Mouse (Mus musculus): ENCODE measurements around the gene AI413582.

AI413582 gene

DNA sequence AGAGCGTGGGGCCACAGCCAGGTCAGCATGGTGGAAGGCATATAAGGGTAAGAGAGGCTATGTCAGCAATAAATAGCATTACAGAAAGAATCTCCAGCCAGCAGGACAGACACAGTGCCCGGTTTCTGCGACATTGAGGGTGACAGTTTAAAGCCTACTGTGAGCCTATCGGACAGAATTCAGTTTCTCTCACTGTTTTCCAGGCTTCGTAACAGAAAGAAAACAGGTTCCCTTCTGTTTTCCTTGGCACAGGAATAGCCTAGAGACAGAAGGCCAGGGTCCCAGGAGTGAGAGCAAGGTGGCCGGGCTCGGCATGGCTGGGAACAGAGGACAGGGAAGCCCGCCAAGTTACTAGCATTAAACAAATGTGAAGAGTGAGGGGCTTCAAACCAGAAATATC is 14.3 kb upstream of the AI413582 start:
- DNase-seq (ENCODE audit: low read depth, low spot score): no peak

DNA sequence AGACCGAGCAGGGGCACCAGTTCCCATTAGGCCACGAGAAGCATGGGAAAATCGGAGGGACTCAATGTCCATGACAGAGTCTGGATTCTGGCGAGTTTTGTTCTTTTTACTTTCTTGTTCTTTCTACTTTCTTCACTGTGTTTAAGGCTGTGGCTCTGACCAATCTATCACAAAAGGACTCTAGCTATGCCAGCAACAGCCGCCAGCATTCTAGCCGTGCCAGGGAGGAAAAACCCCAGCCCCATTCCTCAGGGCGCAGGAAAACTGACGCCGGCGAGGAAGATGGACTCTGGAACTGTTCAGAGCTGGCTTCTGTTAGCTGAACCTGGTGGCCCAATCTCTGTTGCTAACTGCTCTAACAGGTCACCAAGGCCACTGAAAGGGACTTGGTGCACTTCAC is 12.9 kb upstream of the AI413582 start:
- no peak for DNase-seq (ENCODE audit: low read depth, low spot score)

DNA sequence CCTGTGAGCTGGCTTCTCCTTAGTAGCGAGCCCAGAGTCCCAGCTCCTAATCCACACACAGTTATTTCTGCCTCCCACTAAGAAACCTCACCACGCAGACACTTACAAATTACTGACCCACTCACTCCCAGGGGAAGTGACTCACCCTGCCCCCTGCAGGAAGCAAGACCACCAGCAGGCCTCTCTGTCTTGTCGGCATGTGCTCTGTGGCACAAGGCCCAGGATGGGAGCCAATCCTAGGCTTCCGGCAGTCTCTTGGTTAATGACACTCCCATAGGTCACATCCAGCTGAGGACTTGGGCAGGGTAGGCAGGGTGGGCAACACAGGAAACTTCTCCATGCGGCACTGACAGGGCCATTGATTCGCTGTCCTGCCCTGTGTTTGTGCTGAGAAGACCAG is 11.9 kb upstream of the AI413582 start:
- peak; percentile 77 for DNase-seq (ENCODE audit: low read depth, low spot score)

DNA sequence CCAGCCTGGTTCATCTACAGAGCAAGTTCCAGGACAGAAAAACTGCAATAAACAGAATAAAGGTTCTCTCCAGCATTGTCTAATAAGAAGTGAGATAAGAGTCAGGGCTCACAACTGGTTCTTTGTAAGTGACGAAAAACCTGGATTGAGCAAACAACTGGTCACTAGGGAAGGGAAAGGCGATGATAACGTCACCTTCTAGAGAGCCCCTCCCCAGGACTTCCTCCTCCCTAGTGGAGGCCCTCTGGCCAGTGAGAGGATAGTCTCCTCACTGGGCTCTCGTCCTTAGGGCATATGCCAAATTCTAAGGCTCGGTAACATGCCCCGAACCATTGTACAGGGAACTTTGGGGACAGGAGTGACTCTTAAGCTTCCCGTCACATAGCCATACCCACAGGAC is 10.5 kb upstream of the AI413582 start:
- DNase-seq (ENCODE audit: low read depth, low spot score): no peak

DNA sequence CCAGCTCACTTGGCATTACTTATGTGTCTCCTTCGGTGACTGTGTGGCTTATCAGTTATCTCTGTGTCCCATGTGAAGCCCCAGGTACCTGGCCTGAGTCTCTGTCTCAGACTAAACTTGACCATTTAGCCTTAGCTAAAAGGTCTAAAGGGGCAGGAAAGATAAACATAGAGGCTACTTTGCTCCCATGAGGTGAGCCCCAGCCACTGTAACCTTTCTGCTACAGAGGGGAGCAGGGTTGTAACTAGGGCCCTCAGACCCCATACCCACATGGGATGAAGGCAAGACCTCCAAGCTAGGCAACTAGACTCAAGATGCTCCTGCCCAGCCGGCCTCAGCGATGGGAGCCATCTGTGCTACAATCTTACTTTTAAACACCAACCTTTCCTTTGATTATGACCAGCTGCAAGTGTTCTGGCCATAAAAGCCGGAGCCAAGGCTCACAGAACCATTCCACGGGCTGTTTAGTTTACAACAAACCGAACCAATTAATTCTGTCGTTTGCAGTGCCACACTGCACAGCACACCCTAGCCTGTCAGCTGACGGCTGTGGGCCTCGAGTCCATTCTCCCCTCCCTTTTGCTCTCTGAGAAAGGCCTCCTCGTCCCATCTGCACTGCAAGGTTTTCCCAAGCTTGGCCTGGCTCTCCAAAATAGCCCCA is 9.7 kb upstream of the AI413582 start:
- DNase-seq (ENCODE audit: low read depth, low spot score): no peak

DNA sequence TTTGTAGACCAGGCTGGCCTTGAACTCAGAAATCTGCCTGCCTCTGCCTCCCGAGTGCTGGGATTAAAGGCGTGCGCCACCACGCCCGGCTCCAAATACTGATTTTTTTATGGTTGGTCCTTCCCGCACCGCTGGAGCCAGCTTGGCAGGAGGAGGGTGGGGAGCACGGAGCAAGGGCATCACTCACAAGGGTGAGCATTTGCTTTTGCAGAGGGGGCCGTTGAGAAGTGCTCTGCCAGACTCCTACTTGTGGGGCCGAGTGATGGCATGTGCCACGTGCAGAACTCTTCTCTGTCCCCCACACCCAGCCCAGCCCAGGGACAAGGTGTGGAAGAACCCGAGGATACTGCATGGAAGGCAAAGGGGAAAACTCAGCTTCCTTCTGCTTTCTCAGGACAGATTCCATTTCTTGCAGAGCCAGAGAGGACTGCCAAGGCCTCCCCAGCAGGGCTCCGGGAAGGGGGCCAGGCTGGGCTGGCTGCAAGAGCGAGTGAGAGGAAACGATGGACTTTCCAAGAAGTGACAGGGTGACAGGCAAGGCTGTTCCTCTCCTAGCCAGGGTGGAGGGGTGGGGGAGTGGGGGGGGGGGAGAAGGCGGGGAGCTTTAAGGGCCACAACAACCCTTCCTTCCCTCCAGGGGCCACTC is 9.0 kb upstream of the AI413582 start:
- DNase-seq (ENCODE audit: low read depth, low spot score): no peak

DNA sequence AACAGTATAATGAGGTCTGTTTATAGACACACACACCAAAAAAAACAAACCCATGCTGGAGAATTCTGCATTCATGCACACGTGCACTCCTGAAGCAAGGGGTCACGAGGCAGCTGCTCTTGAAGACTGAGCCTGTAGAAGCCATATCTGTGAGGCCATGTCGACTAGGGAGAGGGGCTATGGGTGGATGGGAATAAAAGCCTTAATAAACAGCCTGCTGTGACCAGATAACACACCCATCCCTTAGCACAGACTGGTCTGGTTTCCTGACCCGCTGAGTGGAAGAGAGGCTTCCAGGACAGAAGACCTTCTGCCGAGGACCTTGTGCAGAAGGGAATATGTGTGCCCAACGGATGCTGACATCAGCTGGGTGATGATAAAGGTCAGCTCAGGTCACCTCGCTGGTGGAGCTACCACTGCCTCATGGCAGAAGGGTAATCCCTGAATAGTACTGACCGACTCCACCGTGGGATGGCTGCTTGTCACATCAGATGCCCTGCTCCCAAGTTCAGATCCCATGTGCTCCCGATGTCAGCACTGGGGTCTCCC is 8.3 kb upstream of the AI413582 start:
- no peak for DNase-seq (ENCODE audit: low read depth, low spot score)

DNA sequence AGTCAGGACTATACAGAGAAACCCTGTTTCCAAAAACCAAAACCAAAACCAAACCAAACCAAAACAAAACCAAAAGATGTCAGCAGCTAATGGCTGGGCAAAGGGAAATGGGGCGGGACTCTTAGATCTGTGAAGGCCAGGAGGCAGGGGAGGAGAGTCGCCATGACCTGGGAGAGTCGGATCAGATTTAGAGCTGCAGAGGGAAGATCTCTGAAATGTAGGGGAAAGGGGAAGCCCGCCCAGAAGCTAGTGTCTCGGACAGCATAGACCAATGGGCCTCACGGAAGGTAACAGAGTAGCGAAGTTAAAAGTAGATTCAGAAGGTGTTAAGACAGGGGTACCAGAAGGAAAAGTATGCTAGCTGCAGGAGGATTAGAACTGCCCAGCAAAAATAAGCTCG is 5.8 kb upstream of the AI413582 start:
- no peak for DNase-seq (ENCODE audit: low read depth, low spot score)

DNA sequence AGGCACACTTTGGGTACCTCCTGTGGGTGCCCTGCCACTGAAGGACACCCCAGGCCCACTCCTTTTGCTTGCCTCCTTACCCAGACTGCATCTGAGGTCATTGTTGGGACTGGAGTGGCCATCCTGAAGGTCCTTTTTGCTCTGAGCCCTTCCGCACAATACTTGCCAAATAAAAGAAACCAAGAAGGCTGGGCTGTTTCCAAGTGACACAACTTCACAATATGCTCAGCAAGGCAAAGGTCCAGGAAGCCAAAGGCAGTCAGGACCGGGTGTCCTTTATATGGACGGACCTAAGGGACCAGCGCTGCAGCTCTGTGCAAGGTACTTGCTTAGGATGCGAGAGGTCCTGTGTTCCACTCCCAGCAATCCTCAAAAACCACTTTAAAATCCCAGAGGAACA is 2.7 kb upstream of the AI413582 start:
- DNase-seq (ENCODE audit: low read depth, low spot score): no peak

DNA sequence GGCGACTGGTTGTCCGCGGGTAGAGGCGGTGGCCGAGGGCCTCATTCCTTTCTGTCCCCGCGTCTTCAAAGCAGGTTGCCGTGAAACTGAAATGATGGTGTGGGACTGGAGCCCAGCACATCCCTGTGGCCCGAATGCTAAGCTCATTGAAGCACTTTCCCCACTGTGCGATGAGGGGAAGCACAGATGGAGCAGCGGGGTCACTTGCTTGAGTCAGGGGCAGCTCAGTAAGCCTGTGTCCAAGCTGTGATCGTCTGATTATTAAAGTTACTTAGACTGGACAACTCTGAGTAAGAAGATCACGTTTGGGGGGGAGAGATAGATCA is 349 bp upstream of the AI413582 start:
- DNase-seq (ENCODE audit: low read depth, low spot score): no peak

DNA sequence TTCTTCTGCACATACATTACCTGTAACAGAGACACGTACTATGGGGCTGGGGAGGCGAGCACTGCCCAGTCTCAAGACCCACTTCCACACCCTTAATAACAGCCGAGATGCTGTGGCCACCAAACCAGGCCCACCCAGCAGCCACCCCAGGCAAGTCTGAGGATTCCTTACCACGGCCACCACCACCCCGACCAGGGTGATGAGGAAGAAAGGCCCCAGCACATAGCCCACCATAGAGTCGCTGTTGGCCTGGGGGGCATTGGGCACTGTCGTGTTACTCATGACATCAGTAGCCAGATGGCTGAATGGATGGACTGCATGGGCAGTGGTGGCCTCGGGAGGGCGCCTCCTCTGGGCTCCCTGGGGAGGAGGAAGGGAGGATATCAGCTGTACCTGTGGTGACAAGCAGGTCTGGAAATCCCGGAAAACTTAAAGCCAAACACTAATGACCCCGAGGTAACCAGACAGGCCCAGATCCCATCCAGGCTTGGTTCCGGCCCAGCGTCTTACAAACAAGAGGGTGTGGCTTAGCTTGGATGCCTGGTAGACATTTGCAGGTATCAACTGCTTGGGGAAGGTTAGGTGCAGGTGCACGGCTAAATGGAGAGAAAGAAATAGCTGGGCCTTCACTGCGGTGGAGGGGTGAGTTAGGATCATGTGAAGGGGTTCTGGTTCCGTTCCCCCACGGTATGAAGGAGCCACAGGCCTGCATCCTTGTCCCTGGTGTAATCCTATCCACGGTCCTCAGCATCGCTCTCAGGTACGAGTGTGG is 979 bp downstream of the AI413582 start:
- no peak for DNase-seq (ENCODE audit: low read depth, low spot score)

DNA sequence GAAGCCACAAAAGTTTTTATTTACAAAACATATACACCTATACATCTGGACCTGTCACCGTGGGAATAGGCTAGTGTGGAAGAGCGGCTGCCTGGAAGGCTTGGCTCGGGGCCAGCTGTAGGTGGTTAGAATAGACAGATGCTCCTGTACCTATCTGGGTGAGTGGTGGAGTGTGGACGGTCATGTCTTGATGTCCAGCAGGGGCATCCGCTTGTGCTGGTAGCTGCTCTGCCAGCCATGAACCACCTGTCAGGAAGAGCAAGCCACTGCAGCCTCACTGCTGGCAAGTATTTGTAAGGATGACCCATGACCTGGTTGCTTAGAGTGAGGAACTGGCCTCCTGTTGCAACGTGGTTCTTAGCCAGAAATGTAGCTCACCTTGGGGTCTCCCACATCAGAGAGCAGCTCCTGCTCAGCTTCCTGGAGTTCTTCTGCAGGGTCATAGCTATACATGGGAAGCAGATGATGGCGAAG is 1.7 kb downstream of the AI413582 start:
- no peak for DNase-seq (ENCODE audit: low read depth, low spot score)

DNA sequence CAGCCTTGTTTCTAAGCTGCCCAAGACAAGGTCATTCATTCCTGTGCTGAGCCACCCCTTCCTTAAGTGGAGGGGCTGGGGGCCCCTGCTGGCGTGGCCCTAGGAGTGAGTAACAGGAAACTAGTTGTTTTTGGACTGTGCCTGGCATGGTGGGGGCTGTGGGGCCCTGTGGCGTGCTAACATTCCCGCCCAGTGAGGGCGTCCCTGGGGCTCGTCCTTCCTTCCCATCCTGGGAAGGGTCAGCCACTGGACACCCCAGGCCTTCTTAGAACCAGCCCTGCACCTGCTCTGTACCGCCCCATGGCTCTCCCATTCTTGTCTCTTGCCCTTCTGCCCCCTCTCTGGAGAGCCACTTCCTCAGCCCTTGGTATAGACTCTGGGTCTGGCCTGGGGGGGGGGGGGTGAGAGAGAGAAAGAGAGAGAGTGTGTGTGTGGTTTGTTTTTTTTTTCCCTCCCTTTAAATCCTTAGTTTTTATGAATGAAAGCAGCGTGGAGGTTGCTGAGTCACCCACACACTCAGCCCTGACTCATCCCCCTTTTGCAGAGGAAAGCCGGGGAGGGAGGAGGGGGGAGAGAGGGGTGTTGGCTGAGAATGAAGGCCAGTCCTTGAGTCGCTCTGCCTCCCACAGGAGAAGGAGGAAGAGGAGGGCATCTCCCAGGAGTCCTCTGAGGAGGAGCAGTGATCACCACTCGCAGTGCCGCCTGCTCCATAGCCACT is 3.6 kb downstream of the AI413582 start:
- no peak for DNase-seq (ENCODE audit: low read depth, low spot score)

DNA sequence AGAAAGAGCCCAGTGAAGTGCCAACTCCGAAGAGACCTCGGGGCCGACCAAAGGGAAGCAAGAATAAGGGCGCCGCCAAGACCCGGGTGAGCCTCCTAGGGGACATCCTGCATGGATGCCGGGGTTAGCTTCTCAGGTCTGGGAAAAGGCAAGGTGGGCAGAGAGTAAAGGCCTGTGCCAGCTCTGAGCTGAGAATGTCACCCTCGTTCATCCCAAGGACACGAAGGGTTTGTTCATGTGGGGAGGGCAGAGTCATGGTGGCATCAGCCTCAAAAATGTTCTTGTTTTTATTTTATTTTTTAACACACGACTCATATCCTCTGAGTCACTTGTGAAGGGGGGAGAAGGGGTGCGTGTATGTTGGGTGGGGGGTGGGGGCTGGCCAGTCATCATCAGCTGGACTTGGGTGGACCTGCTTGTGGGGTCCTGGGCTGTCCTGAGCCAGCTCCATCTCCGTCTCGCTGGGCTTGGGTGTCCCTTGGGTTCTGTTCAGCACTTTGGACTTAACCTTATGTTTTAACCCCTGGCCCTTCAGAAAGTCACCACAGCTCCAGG is 4.6 kb downstream of the AI413582 start:
- no peak for DNase-seq (ENCODE audit: low read depth, low spot score)

DNA sequence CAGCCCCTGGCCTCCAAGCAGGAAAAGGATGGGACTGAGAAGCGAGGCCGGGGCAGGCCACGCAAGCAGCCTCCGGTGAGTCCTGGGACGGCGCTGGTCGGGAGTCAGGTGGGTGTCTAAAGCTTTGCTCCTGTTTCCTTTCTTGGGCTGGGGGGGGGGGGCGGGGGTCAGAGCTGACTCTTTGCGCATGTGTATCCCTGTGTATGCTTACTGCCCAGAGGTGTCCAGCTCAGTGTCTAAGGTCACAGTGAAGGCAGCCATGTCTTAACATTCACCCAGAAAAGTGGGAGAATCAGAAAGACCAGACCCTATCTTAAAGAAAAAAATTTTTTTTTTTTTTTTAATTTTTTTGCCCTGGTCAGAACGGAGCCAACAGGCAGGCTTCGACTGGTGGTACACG is 6.0 kb downstream of the AI413582 start:
- DNase-seq (ENCODE audit: low read depth, low spot score): no peak

DNA sequence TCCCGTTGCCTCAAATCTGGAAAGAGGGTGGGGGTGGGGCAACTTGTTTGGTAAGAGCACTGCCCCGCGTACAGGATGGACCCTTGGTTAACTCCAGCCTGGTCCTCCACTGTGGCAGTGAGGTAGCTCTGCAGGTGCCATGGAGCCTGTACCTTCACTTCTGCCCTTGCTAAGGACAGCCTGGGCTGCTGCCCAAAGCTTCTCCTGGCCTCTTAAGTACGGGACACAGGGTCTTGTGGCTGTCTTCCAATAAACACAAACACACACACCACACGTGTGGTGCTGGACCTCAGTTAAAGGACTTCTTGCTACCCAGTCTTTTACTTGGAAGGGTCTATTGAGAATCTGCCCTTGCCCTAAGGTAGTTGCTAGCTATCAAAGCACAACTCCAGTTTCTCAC is 6.7 kb downstream of the AI413582 start:
- DNase-seq (ENCODE audit: low read depth, low spot score): no peak

DNA sequence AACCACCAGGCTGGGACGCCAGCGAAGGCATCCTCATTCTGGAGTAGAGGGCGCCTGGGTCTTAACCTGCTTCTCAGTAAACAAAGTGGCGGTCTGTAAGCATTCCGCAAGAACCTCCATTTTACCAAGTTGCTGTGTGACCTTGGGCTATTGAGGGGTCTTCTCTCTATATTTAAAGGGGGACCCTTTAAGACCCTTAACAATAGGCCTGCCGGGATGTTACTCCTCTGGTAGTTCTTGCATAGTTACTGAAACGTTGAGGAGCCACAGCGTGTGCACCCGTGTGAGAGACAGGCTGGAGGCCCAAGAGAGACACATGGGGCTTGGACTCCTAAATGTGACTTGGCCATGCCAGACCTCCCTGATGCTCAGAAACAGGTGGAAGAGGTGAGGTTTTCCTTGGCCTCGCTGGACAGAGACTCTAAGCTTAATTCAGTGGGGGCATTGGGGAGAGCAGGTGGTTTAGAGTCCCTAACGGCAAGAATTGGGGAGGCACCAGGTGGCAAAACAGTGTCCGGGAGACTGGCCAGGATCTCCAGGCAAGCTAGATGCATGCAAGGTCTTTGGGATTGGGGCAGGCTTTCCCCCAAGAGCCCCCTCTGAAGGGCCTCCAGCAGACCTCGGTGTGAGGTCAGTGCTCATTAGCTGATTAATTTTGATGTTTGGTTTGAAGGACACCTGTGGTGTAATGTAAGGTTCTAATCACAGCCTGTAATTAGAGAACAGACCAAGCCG is 7.5 kb downstream of the AI413582 start:
- no peak for DNase-seq (ENCODE audit: low read depth, low spot score)

DNA sequence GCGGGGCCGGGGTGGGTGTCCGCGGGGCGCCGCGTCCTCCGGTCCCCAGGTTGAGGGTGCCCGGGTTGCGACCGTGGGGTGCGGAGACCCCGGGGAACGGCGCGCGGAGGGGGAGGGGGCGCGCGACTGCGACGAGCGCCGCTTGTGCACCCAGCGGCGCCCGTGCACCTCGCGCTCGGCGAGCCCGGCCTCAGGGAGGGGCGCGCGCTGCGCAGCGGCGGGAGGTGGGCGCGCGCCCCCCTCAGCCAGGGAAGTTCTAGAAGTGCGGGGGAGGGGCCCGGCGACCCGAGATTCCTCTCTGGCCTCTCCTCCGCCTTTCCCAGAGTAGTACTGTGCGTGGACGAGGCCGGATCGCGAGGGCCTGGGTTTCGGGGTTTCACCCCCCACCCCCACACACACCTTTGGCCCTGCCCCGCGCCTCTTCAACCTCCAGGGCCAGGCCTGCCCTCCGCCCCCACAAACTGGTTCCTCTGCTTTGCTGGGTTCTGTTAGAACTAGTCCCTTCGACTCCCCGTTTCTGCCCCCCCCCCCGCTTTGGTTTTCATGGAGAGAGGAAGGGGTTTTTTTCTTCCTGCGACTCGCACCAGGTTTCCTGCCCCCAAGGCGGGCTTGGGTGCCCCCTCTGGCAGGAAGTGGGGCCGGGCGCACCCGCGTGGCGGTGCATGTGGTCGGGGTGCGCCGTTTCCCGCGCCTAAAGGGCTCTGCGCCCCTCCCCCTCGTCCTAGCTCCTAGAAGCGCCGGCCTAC is 8.2 kb downstream of the AI413582 start:
- DNase-seq (ENCODE audit: low read depth, low spot score): peak; percentile 86

DNA sequence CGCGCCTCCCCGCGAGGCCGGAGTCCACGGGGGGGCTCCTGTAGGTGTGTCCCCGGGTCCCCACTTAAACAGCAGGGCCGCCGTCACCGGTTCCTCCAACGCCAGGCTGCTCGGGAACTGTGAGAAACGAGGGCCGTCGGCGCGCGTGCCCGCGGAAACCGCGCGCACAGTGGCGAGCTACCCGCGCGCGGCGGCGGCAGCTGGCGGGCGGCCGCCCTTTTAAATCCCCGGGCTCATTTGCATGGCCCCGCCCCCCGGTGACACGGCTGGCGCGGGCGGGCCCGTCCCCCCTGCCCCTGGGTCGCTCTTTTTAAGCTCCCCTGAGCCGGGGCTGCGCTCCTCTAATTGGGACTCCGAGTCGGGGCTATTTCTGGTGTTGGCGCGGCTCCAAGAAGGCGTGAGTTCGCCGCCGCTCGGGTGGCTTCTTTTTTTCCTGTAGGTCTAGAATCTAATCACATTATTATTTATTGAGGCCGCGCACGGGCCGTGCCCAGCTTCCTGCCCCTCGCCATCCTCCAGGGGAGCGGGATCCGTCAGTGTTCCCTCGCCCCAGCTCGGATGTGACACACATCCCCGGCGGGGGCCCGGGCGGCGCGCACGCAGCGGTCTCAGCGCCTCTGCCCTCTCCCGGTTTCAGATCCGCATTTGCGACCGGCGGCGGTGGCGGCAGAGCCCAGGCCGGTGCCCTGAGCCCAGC is 9.1 kb downstream of the AI413582 start, which contains the start of gene Hmga1:
Gene Hmga1 (plus strand): TSS at position 183 of the 697 bp plus-strand sequence.
- DNase-seq (ENCODE audit: low read depth, low spot score): peak; percentile 96
